Mouse (Mus musculus) bone marrow macrophage, adult 2 months (primary cell): ENCODE measurements around the gene Perm1.

Experiments used
- CTCF ChIP-seq: IDR thresholded peaks from 2 replicates; pipeline ENCODE4 v1.5.1; 2012; ENCODE audit warnings: low read depth, mild to moderate bottlenecking, low read length, moderate library complexity
- POLR2A ChIP-seq: IDR thresholded peaks from 2 replicates; pipeline ENCODE4 v1.6.1; 2012; ENCODE audit warnings: mild to moderate bottlenecking, low read depth, low read length, borderline replicate concordance

- TF ChIP-seq CTCF: no peak
- TF ChIP-seq POLR2A: no peak
Observed at GRCm38 (mm10) chr4:156252140-156252539, 36.5 kb downstream of the Perm1 start.
